Mouse (Mus musculus) retina, adult 2 months (tissue): Measurements from ENCODE around the gene Serf1.
"Not testable (repeated sequence)": the region's sequence is repeated elsewhere in the genome, so short reads cannot be mapped to it uniquely, and the experiment has no call there.

Source experiments
- DNase-seq: peaks from one replicate; pipeline ENCODE4 v3.0.0-alpha.2; 2012; ENCODE audit warnings: low read depth, low spot score

Serf1 gene

DNA sequence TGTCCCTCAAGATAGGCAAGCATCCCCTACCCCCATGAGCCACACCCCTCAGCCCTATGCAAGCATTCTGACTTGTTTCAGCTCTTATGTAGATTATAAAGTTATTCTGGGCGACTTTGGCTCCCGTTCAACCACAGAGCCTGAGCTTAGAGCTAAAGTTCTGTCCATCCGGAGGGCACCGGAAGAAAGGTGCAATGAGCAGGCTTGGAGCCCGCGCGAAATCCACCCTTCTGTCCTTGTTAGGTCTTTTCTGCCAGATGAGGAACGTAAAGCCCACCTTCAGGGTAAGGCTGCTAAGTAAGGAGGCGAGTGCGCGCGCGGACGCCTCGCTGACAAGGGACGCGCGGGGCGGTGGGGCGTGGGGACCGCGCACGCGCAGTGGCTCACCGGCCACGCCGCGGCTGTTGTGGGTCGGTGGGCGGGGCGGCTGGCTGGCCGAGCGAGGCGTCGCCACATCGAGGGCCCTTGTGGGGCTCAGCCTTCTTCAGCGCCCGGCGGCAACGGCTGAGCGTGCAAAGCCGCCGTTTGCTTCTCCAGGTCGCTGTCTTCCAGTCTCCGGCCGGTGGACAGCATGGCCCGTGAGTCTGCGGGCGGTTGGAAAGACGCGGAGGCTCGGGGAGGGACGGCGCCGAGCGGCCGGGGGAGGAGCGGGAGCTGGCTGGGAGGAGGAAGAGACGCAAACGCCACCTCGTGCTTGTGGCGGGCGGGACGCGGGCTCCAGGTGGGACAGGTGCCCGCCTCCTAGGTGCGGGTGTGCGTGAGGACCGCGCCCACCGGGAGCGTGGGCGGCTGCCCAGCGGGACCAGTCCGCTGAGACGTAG lies at the start of gene Serf1:
Serf1 (plus strand) TSS at position 361 of the 821 bp plus-strand sequence.
- DNase-seq, result no peak

DNA sequence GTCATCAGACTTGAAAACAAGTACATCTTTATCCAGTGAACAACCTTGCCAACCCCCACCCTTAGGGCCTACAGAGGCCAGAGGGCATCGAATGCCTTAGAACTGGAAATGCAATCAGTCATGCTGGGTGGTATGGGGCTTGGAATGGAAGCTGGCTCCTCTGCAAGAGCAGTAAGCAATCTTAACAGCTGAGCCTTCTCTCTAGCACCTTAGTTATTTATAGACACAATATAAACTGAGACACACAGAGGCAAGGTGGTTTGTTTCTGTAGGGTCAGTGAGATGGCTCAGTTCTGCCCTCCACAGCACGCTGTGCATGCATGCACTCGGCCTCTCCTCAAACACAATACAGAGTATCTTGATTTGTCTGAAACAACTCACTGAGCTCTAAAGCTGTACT lies 43.9 kb upstream of the Serf1 start:
- no peak for DNase-seq

DNA sequence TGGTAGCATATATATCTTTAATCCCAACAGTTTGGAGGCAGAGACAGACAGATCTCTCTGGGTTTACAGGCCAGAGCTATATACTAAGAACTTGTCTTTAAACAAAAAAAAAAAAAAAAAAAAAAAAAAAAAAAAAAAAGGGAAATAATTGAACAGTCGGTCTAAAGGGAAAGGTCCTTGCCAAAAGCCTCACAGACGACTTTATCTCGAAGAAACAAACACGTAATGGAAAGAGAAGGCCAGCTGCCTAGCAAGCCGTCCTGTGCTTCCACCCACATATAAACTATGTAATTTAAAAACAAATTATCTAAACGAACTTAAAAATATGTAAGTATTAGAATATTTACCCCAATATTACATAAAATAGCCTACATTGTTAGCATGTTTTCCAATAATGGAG lies 40.0 kb upstream of the Serf1 start:
- no peak for DNase-seq

- no peak for DNase-seq
Measured at GRCm38 (mm10) chr13:100071473-100071872, 36.3 kb upstream of the Serf1 start.

GRCm38 (mm10) chr13:100098808-100099207 lies 9.0 kb upstream of the Serf1 start:
- no peak for DNase-seq

GRCm38 (mm10) chr13:100103052-100103658 lies 4.7 kb upstream of the Serf1 start:
- no peak for DNase-seq

DNA sequence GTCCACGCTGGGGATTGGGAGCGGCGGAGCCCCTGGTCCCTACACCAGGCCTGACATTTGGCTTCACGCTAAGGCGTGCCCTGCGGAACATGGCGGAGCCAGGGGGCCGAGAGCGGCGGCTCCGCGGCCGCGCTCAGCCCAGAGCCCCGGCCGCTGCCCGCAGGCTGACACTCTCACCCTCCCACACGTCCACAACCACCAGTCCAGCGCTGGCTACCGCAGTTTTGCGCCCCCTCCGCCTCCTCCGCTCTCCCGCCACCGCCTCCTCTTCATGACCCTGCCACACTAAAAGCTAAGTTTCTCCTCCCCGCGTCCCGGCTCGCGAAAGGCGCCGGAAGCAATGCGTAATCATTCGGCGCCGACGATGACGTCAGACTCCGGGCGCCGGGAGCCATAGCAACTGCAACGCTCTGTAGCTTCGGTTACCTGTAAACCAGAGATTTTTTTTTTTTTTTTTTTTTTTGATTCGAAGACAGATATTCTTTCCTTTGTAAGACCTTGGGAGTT lies 4.0 kb upstream of the Serf1 start, which contains the start of gene Bdp1:
Bdp1 (minus strand) TSS at position 323 of the 507 bp plus-strand sequence.
- DNase-seq, result peak; percentile 81

- DNase-seq, result no peak
Measured at GRCm38 (mm10) chr13:100112218-100112972, 4.6 kb downstream of the Serf1 start.

DNA sequence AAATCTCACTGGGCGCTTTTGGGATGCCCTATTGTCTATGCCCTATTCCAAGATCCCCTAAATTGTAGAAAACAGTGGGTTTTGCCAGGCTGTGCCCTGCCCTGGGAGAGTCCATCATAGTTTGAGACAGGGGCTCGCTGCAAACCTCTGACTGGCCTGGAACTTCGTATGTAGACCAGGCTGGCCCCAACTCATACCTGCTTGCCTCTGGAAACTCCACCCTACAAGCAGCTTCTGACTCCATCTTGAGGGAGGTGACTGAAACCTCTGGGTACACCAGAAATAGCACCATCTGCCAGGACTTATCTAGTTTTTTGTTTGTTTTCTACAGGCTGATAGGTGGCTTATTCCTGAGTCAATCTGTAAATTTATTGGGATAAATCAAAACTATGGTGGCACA lies 16.2 kb downstream of the Serf1 start:
- no peak for DNase-seq

- peak; percentile 90 for DNase-seq
Measured at GRCm38 (mm10) chr13:100124423-100125257, 16.8 kb downstream of the Serf1 start, which contains the start of gene Smn1. Smn1 (plus strand) TSS chr13:100124852.

DNA sequence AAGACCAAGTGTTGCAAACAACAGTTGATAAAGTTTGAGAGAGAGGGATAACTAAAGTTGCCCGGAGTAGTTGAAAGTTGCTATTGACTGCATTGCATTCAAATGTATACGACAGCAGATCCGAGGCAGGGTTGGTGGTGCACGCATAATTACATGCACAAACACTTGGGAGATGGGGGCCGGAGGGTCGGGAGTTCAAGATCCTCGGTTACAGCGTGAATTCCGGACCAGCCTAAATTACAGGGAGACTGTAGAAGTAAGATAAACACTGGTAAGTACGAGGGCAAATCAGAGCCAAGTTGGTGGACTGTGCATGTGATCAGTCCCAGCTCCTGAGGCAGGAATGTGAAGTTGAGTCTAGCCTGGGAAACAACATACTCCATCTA lies 17.4 kb downstream of the Serf1 start:
- DNase-seq, result no peak

GRCm38 (mm10) chr13:100141646-100142314 lies 34.0 kb downstream of the Serf1 start:
- DNase-seq, result no peak

GRCm38 (mm10) chr13:100152659-100153058 lies 44.8 kb downstream of the Serf1 start:
- DNase-seq, result no peak

GRCm38 (mm10) chr13:100156624-100157023 lies 48.8 kb downstream of the Serf1 start:
- DNase-seq, result no peak

GRCm38 (mm10) chr13:100161171-100161870 lies 53.5 kb downstream of the Serf1 start:
- not testable (repeated sequence) for DNase-seq

DNA sequence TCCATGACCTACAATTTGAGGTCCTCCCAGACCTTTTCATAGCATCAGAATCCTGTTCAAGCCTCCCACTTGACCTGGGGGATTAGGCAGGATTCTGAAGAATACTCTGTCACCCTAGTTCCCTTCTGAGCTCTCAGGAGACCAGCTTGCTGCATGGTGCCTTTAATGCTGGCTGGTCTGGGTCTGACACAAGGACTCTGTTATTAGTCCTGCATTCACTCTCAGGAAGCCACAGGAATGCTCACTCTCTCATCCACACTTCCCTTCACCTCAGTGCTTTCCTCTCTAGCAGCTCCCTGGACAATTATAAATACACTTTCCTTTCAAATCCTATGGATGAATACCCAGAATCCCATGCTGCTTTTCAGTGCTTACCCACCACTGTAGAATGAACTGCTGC lies 54.7 kb downstream of the Serf1 start:
- not testable (repeated sequence) for DNase-seq
